Mouse (Mus musculus) liver, embryonic 14.5 days (tissue): ENCODE data around the gene Grin2b. TPM values are rescaled to one million over a fixed set of nuclear protein-coding genes. Genes with fewer than 3 reads are reported as not detected.
"Not testable (repeated sequence)": the region's sequence is repeated elsewhere in the genome, so short reads cannot be mapped to it uniquely, and the experiment has no call there.

Experiments used
- ATAC-seq: fragments of 200-750 bp; cut with Nextera tagmentation; 2 replicates; pipeline ENCODE4 v1.8.0; 2017; ENCODE audit warnings: moderate number of reproducible peaks, mild to moderate bottlenecking, moderate library complexity; ENCODE audit not compliant: insufficient read depth
- DNase-seq, 3 experiments: peaks; one replicate each; pipeline ENCODE4 v3.0.0-alpha.2; 2012 to 2013; ENCODE audit warnings: low read depth in 3 of 3, low spot score in 3 of 3
- H3K27ac ChIP-seq: fragments of 300-500 bp; sonication (generic); 2 replicates; pipeline ENCODE4 v1.5.1; 2014; ENCODE audit warnings: moderate library complexity, mild to moderate bottlenecking, control low read depth, inconsistent platforms
- H3K27me3 ChIP-seq: fragments of 300-500 bp; sonication (generic); 2 replicates; pipeline ENCODE4 v1.6.1; 2014; ENCODE audit warnings: mild to moderate bottlenecking, low read length, moderate library complexity; ENCODE audit not compliant: control insufficient read depth, insufficient read depth
- H3K36me3 ChIP-seq: fragments of 300-500 bp; sonication (generic); replicated peaks from 2 replicates; pipeline ENCODE4 v1.6.1; 2014; ENCODE audit warnings: low read depth; ENCODE audit not compliant: control insufficient read depth, insufficient read depth
- H3K4me1 ChIP-seq, 2 experiments: fragments of 200-500 bp in 1 of 2; fragments of 300-500 bp in 1 of 2; sonication (generic) in 1 of 2; replicated peaks; 2 replicates each; pipeline ENCODE4 v1.6.1; 2012 to 2014; ENCODE audit warnings: antibody characterized with exemption in 1 of 2, inconsistent platforms in 1 of 2, low read length in 1 of 2; ENCODE audit not compliant: control insufficient read depth in 2 of 2, insufficient read depth in 2 of 2
- H3K4me2 ChIP-seq: fragments of 300-500 bp; sonication (generic); 2 replicates; pipeline ENCODE4 v1.6.1; 2014; ENCODE audit warnings: low read depth, mild to moderate bottlenecking, control low read depth, moderate library complexity
- H3K4me3 ChIP-seq, 2 experiments: fragments of 200-500 bp in 1 of 2; fragments of 300-500 bp in 1 of 2; sonication (generic) in 1 of 2; 2 replicates each; pipeline ENCODE4 v1.5.1; 2012 to 2014; ENCODE audit warnings: low read depth in 2 of 2, low read length in 2 of 2, mild to moderate bottlenecking in 2 of 2, control low read depth in 1 of 2, inconsistent platforms in 1 of 2, moderate library complexity in 1 of 2; ENCODE audit not compliant: insufficient read depth in 1 of 2
- H3K9ac ChIP-seq: fragments of 300-500 bp; sonication (generic); replicated peaks from 2 replicates; pipeline ENCODE4 v1.6.1; 2014; ENCODE audit warnings: mild to moderate bottlenecking, control low read depth, moderate library complexity
- H3K9me3 ChIP-seq: fragments of 300-500 bp; sonication (generic); 2 replicates; pipeline ENCODE4 v1.6.1; 2016; ENCODE audit warnings: low read length, mixed read lengths; ENCODE audit not compliant: control insufficient read depth
- CTCF ChIP-seq: IDR thresholded peaks from 2 replicates; pipeline ENCODE4 v1.5.1; 2016; ENCODE audit warnings: antibody characterized with exemption, low read depth, control low read depth
- EP300 ChIP-seq: IDR thresholded peaks from 2 replicates; pipeline ENCODE4 v1.6.1; 2016; ENCODE audit warnings: antibody characterized with exemption, low read depth
- WGBS: fragments of 180-500 bp; shearing (Covaris S2); extraction: QIAGEN DNeasy Blood & Tissue Kit; methylation state at CpG from one replicate; pipeline ENCODE4 v1.1.7; 2014; ENCODE audit not compliant: insufficient replicate concordance; 5-methylcytosine and 5-hydroxymethylcytosine counted together
- polyA plus RNA-seq, 2 experiments: library from polyadenylated mRNA; depleted of rRNA in 1 of 2; stranded (reverse) in 1 of 2; unstranded in 1 of 2; fragments of >200 nt; fragmentation: Nextera tagmentation in 1 of 2; extraction: Ambion mirVana in 1 of 2; gene quantifications; 2 replicates each; pipeline versions ENCODE4 v1.2.1 to v1.2.3; 2012 to 2014

The Grin2b gene
- polyA plus RNA-seq, 2 experiments: under 0.01 TPM; not detected in 1

DNA sequence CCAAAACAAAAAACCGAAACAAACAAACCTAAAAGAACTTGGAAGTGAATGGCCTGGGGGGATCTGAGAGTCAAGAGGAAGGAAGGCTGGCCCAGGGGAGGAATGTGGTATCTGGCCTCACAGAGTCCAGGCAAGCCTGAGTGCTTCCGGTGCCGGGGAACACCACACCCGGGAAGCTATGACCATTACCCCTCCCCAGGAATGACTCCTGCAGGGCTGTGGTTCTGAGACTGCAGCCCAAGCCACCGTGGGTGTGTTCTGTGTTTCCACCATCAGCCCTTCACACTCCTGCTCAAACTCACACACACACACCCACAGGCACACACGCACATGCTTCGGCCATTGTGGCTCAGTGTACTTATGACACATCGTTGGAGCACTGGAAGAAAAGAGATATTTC lies 459.6 kb downstream of the Grin2b start:
- Histone ChIP-seq H3K27ac (no peak overlapping the region), H3K4me2 (no peak overlapping the region), H3K36me3 (no peaks in the 10 kb centered on the region), H3K4me3 (no peak overlapping the region), H3K9me3 (no peaks in the 10 kb centered on the region), H3K27me3 (no peaks in the 10 kb centered on the region), H3K4me1 (no peaks in the 10 kb centered on the region), H3K9ac (no peak overlapping the region)
- TF ChIP-seq CTCF: no peak
- WGBS: 34% methylated on average over 8 of the region's 8 CpGs
- no peak for DNase-seq
- ATAC-seq: no peak

DNA sequence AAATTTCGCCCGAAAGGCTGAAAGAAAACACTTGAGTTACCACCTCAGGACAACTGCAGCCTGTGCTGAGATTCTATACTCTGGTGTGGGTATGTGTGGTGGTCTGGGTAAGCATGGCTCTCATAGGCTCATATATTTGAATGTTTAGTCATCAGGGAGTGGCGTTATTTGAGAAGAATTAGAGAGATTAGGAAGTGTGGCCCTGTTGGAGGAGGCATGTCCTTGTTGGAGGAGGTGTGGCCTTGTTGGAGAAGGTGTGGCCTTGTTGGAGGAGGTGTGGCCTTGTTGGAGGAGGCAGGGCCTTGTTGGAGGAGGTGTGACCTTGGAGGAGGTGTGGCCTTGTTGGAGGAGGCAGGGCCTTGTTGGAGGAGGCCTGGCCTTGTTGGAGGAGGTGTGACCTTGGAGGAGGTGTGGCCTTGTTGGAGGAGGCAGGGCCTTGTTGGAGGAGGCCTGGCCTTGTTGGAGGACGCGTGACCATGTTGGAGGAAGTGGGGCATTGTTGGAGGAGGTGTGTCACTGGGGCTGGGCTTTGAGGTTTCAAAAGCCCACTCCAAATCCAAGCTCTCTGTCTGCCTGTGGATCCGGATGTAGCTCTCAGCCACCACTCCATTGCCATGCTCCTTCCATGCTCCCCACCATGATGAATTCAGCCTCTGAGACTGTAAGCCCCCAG lies 466.3 kb downstream of the Grin2b start:
- H3K9me3 ChIP-seq, H3K36me3 ChIP-seq, H3K4me1 ChIP-seq, H3K4me2 ChIP-seq, DNase-seq, H3K27me3 ChIP-seq, H3K9ac ChIP-seq, H3K27ac ChIP-seq, H3K4me3 ChIP-seq, ATAC-seq: not testable (repeated sequence)
- WGBS: 57% methylated on average over 6 of the region's 6 CpGs

DNA sequence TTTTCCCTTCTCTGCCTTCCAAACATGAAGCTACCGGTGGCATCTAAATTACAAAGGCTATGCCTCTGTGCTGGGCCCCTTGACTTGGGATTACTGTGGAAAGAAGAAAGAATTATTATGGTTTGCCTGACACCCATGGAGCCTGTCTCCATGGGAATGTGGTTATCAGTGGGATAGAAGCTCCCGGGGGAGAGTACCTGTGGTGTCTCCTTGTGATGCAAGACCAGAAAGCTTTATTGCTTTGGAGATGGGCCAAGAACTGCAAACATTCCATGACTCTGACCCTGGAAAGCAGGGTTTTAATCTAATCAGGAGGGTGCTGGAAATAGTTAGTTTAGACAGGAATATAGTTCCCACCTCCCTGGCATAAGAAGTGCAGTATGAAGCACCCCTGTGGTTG lies 469.7 kb downstream of the Grin2b start:
- no peak for ATAC-seq
- WGBS: 62% methylated on average over 2 of the region's 2 CpGs
- no peaks in the 10 kb centered on the region for H3K9me3 ChIP-seq

DNA sequence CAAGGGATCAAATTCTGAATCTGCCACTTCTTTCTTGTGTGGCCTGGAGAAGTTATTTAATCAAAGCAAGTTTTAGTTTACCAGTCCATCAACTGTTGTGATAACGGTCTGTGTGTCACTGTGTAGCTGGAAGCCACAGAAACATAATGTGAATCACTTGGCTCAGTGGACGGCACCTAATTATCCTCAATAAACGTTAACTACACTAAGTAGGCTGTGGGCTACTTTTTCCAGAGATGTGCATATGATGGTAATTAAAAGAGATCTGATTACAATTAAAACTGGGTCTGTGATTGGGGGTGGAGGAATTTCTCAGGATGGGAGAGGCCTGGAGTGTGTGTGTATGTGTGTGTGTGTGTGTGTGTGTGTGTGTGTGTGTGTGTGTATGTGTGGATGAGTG lies 471.9 kb downstream of the Grin2b start:
- Histone ChIP-seq H3K36me3 (no peaks in the 10 kb centered on the region), H3K27ac (no peak overlapping the region), H3K27me3 (no peaks in the 10 kb centered on the region), H3K4me2 (no peak overlapping the region), H3K9ac (no peak overlapping the region), H3K4me1 (no peaks in the 10 kb centered on the region), H3K9me3 (no peaks in the 10 kb centered on the region), H3K4me3 (no peak overlapping the region)
- 59% methylated on average over 3 of the region's 3 CpGs for WGBS
- no peak for DNase-seq
- ATAC-seq: no peak
- TF ChIP-seq CTCF: no peak

More for the DNA sequence above, 469.7 kb downstream of the Grin2b start:
- Histone ChIP-seq H3K4me1 (no peaks in the 10 kb centered on the region), H3K36me3 (no peaks in the 10 kb centered on the region), H3K4me2 (no peak overlapping the region), H3K27ac (no peak overlapping the region), H3K27me3 (no peaks in the 10 kb centered on the region), H3K9ac (no peak overlapping the region), H3K4me3 (no peak overlapping the region)
- DNase-seq: no peak
- TF ChIP-seq CTCF (no peak), EP300 (no peak)

DNA sequence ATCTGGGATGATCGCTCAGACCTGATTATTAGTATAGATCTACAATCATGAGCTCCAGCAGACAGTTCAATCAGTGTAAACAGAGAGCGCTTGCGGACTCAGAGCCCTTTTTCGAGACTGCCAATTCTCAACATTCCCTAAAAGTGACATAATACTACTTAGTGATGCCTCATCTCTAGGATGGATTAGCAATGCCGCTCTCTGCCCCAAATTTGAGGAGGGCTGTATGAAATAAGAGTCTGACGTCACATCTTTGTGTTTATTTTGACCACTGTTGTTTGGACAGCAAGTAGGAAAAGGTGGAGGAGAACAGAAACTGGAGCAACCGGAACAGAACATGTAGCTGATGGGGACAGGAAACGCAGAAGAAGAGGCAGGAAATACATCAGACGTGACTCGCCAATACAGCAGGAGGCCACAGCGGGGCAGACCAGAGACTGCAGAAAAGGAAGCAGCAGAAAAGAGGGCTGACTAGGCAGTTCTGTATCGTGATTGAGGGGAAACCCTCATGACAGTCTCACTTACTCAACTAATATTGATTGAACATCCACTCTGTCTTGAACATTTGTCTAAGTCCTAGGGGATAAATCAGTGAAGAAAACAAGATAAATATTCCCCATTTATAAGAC lies 472.5 kb downstream of the Grin2b start:
- DNase-seq (no peak), ATAC-seq (no peak)
- Histone ChIP-seq H3K27me3 (no peaks in the 10 kb centered on the region), H3K4me1 (no peaks in the 10 kb centered on the region), H3K4me2 (no peak overlapping the region), H3K9ac (no peak overlapping the region), H3K9me3 (no peaks in the 10 kb centered on the region), H3K27ac (no peak overlapping the region), H3K4me3 (no peak overlapping the region), H3K36me3 (no peaks in the 10 kb centered on the region)
- 35% methylated on average over 12 of the region's 12 CpGs for WGBS
- no peak for TF ChIP-seq CTCF
- TF ChIP-seq EP300: no peak
